Mouse (Mus musculus) lung, postnatal 0 days (tissue): ENCODE measurements at regions not wholly inside any gene's neighbourhood (a gene's known extent, or its start where the extent isn't known, plus 50 kb on each side); places are given as distances from the start of the nearest gene placed in this dataset.
A peak's percentile ranks its signal among the peaks of the same experiment; 100 is the strongest.

Experiments used
- ATAC-seq: fragments of 200-750 bp; cut with Nextera tagmentation; 2 replicates; pipeline ENCODE4 v1.8.0; 2017; ENCODE audit warnings: moderate library complexity
- DNase-seq: peaks from one replicate; pipeline ENCODE4 v3.0.0-alpha.2; 2016; ENCODE audit warnings: low spot score
- H3K27ac ChIP-seq: fragments of 300-500 bp; sonication (generic); 2 replicates; pipeline ENCODE4 v1.5.1; 2014; ENCODE audit warnings: antibody characterized with exemption, mild to moderate bottlenecking, low read length, mixed read lengths
- H3K27me3 ChIP-seq: fragments of 300-500 bp; sonication (generic); replicated peaks from 2 replicates; pipeline ENCODE4 v1.6.1; 2014; ENCODE audit warnings: low read length, mixed read lengths; ENCODE audit not compliant: insufficient read depth
- H3K36me3 ChIP-seq: fragments of 300-500 bp; sonication (generic); 2 replicates; pipeline ENCODE4 v1.6.1; 2014; ENCODE audit warnings: low read length, mixed read lengths; ENCODE audit not compliant: insufficient read depth
- H3K4me1 ChIP-seq: fragments of 300-500 bp; sonication (generic); 2 replicates; pipeline ENCODE4 v1.6.1; 2014; ENCODE audit warnings: antibody characterized with exemption, low read depth, low read length, mixed read lengths; ENCODE audit not compliant: insufficient read depth
- H3K4me2 ChIP-seq: fragments of 300-500 bp; sonication (generic); replicated peaks from 2 replicates; pipeline ENCODE4 v1.6.1; 2014; ENCODE audit warnings: low read depth, mild to moderate bottlenecking, low read length, moderate library complexity, mixed read lengths
- H3K4me3 ChIP-seq: fragments of 300-500 bp; sonication (generic); 2 replicates; pipeline ENCODE4 v1.5.1; 2014; ENCODE audit warnings: low read depth, low read length
- H3K9ac ChIP-seq: fragments of 300-500 bp; sonication (generic); replicated peaks from 2 replicates; pipeline ENCODE4 v1.6.1; 2014; ENCODE audit warnings: low read depth, mild to moderate bottlenecking
- H3K9me3 ChIP-seq: fragments of 300-500 bp; sonication (generic); 2 replicates; pipeline ENCODE4 v1.6.1; 2016; ENCODE audit warnings: low read length, mixed read lengths
- CTCF ChIP-seq: IDR thresholded peaks from 2 replicates; pipeline ENCODE4 v1.5.1; 2016; ENCODE audit warnings: antibody characterized with exemption, mild to moderate bottlenecking
- EP300 ChIP-seq: IDR thresholded peaks from 2 replicates; pipeline ENCODE4 v1.6.1; 2016; ENCODE audit warnings: antibody characterized with exemption, mild to moderate bottlenecking, control low read depth
- WGBS: fragments of 180-500 bp; shearing (Covaris S2); extraction: QIAGEN DNeasy Blood & Tissue Kit; methylation state at CpG from one replicate; pipeline ENCODE4 v1.1.7; 2014; 5-methylcytosine and 5-hydroxymethylcytosine counted together

DNA sequence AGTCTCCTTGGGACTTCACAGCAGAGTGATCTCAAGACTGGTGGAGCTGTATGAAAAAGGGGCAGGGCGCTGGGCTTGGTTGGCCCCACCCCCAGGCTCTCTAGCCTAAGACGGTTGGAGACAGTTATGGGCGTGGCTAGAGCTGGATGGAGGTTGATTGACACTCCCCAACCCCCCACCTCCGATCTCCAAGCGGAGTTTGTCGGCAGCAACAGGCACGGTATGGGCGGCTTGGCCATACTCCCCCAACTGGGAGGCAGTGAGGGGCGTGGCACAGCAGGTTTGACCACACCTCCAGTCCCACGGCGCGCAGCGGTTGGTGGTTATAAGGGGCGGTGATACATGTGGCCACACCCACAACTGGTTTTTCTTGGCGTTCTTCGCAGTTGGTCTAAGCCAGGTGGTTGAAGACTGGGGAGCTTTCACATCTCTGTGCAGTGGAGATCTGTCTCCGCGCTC lies 120.8 kb upstream of the Lemd2 start:
- no peak overlapping the region; the same call in 1 of the 2 replicates for H3K4me3 ChIP-seq
- 11% methylated on average over 18 of the region's 18 CpGs for WGBS
- H3K27me3 ChIP-seq = no peaks in the 10 kb centered on the region
- no peaks in the 10 kb centered on the region for H3K4me1 ChIP-seq
- H3K36me3 ChIP-seq = no peaks in the 10 kb centered on the region
- H3K27ac ChIP-seq = no peak overlapping the region
- H3K9me3 ChIP-seq = no peaks in the 10 kb centered on the region
- no peak overlapping the region for H3K9ac ChIP-seq
- DNase-seq (peak; percentile 72), ATAC-seq (peak; percentile 91)
- no peak for TF ChIP-seq CTCF
- no peak for TF ChIP-seq EP300
- peak overlapping the region; percentile 41 for H3K4me2 ChIP-seq

DNA sequence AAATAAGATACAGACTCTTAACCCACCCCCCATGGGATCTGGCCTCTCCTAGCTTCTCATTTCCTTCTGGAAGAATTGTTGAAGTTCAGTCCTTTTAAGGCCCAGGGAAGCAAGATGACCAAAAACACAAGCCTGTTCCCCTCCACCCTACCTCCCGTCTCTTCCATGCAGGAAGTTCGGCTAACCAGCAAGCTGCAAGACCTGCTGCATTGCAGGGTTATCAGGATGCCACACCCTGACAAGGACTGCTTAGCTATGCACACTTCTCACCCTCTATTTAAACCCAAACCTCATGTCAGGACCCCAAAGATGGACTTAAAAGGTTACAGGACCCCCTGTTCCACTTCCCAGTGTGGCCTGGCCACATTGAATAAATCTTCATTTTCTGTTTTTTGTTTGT lies 119.2 kb upstream of the Lemd2 start:
- no peak overlapping the region for H3K27ac ChIP-seq
- TF ChIP-seq EP300 (no peak), CTCF (no peak)
- no peaks in the 10 kb centered on the region for H3K36me3 ChIP-seq
- peaks cover 10% of the 10 kb centered on the region for H3K4me1 ChIP-seq
- H3K27me3 ChIP-seq = no peaks in the 10 kb centered on the region
- no peak overlapping the region for H3K4me2 ChIP-seq
- no peak overlapping the region for H3K9ac ChIP-seq
- ATAC-seq (no peak), DNase-seq (no peak)
- 54% methylated on average over 2 of the region's 2 CpGs for WGBS
- H3K9me3 ChIP-seq = no peaks in the 10 kb centered on the region
- H3K4me3 ChIP-seq = no peak overlapping the region

DNA sequence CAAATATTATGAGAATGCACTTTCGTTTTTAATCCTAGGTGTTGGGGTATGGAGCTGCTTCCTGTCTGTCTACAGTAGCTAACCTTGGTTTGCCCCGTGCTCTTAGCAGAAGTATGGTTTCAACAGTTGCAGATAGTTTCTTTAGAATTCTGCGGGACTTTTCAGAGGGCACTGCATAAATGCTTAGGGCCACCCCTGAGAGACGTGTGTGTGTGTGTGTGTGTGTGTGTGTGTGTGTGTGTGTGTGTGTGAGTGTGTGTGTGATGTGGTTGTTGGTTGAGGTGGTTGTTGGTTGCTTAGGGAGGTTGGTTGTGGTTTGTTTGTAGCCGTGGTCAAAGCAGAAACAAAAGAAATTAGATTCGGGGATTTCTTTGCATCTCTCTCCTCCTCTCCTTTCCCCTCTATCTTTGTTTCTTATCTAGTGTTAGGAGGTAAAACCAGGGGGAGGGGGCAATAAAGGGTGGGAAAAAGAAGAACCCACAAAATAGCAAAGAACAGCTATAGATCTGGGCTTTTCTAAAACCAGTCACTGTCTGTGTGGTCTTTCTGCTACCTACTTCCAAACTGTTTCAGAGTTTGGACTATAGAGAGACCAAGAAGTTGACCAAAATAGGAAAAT lies 118.7 kb upstream of the Lemd2 start:
- Histone ChIP-seq H3K9me3 (no peaks in the 10 kb centered on the region), H3K4me1 (peaks cover 10% of the 10 kb centered on the region), H3K9ac (no peak overlapping the region), H3K27ac (no peak overlapping the region), H3K4me2 (no peak overlapping the region), H3K4me3 (no peak overlapping the region), H3K27me3 (no peaks in the 10 kb centered on the region), H3K36me3 (no peaks in the 10 kb centered on the region)
- WGBS = 65% methylated on average over 6 of the region's 6 CpGs
- DNase-seq (no peak), ATAC-seq (no peak)
- TF ChIP-seq CTCF = no peak
- TF ChIP-seq EP300 = no peak

DNA sequence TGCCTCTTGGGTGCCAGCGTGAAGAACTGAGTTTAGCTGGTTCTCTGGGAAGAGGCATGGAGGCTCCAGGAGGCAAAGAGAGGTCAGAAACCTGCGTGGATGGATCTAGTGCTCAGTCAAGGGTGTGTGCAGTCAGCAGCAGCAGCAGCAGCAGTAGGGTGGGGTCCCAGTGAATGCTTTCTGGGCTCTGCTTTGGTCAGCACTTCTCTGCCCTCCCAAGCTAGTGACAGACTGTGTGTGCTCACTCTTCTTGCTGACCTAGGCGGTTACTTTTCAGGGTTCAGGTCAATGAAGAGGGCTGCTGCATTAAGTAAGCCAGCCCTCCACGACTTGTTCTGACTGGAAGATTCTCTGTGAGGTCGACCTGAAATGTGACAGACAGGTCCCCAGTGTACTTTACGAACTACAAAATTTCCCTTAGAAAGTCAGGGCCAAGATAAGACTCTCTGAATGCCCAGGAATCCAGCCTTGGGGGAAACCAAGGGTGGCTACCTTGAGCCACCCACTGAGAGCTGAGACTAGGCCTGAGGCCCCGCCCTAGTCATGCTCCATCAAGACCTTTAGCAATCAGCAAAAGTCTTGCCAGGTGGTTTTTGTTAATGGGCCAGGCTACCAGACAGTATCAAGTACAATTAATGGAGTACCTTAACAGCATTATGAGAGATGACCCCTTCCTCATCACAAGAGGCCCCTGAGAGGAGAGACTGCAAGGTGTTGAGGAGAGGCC lies 114.9 kb upstream of the Lemd2 start:
- H3K27me3 ChIP-seq = no peaks in the 10 kb centered on the region
- H3K4me3 ChIP-seq = no peak overlapping the region
- DNase-seq = no peak

DNA sequence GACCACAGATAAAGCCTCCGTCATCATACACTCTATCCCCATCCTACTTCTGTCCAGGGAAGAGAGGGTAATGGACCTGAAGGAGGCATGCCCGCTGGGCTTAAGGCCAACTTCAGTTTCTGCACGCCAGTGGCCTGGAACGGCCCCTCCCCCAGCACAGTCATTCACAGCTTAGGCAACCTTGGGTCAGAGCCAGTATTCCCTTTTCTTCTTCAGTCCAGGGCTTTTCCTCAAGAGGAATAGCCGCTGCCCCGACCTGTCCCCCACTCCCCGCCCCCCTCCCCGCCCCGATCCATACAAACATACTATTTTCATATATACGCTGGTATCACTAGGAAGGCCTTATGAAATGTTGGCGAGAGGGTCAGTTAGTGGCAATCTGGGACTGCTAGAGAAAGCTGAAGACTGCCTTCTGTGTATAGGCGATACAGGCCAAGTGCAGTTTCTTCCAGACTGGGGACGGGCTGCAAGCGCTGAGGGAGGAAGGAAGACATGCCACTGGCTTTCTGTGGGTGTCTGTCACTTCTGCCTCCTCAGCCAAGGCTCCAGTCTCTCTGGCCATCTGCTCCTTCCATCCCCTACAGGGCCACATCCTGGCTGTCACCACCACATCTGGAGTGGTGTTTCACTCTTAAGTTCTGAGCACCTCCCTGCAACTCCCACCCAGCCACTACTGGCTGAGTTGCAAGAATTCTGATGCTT lies 113.5 kb upstream of the Lemd2 start:
- Histone ChIP-seq H3K4me2 (0 out of 2 replicates have a peak overlapping the region, but pooled peaks have one; percentile 8), H3K27ac (no peak overlapping the region), H3K4me3 (no peak overlapping the region), H3K9ac (no peak overlapping the region), H3K36me3 (no peaks in the 10 kb centered on the region), H3K4me1 (peaks cover 15% of the 10 kb centered on the region), H3K9me3 (no peaks in the 10 kb centered on the region), H3K27me3 (no peaks in the 10 kb centered on the region)
- WGBS = 25% methylated on average over 14 of the region's 14 CpGs
- ATAC-seq (peak; percentile 69), DNase-seq (peak; percentile 85)
- no peak for TF ChIP-seq EP300
- TF ChIP-seq CTCF = no peak

More for the DNA sequence above, 114.9 kb upstream of the Lemd2 start:
- Histone ChIP-seq H3K27ac (no peak overlapping the region), H3K9ac (no peak overlapping the region), H3K4me2 (no peak overlapping the region), H3K36me3 (no peaks in the 10 kb centered on the region), H3K9me3 (no peaks in the 10 kb centered on the region), H3K4me1 (peaks cover 15% of the 10 kb centered on the region)
- ATAC-seq = no peak
- TF ChIP-seq EP300 (no peak), CTCF (no peak)
- WGBS = 66% methylated on average over 7 of the region's 7 CpGs
